Mouse (Mus musculus): ENCODE data around the gene Ccdc151.

DNA sequence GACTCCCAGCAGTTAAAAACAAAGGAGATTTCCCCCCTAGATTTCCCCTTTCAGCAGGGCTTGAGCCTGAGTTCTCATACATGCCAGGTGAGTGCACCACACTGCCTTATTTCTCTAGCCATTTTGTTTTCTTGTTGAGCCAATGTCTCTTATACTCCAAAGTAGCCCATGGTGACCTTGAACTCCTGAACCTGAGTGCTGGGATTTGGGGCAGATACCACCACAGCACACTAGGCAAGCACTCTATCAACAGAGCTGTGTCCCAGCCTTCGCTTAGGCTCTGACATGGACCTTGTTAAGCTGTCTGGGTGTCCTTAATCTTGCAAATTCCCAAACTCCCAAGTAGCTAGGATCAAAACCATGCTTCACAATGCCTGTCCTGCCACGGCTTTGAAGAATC, 39.4 kb upstream of the Ccdc151 start:
- TF ChIP-seq POLR2A (IDR thresholded peaks at IDR 0.05; ENCODE audit: control insufficient read depth, low read depth, low read length) (no peak), CTCF (IDR thresholded peaks at IDR 0.05; ENCODE audit: control insufficient read depth, insufficient read depth, insufficient replicate concordance, low read depth, low read length) (no peak)
